Mouse (Mus musculus) forebrain, embryonic 11.5 days (tissue): ENCODE results near the gene Pheta1. TPM values are rescaled to one million over a fixed set of nuclear protein-coding genes. Genes with fewer than 3 reads are reported as not detected.

Experiments
- ATAC-seq: fragments of 200-750 bp; cut with Nextera tagmentation; replicated peaks from 2 replicates; pipeline ENCODE4 v1.8.0; 2017; ENCODE audit warnings: moderate TSS enrichment; ENCODE audit not compliant: low FRiP score
- DNase-seq: peaks from one replicate; pipeline ENCODE4 v3.0.0-alpha.2; 2017; ENCODE audit warnings: low spot score
- H3K27ac ChIP-seq: fragments of 300-500 bp; sonication (generic); 2 replicates; pipeline ENCODE4 v1.5.1; 2014; ENCODE audit warnings: low read depth, low read length
- H3K27me3 ChIP-seq: fragments of 300-500 bp; sonication (generic); 2 replicates; pipeline ENCODE4 v1.6.1; 2014; ENCODE audit warnings: mild to moderate bottlenecking, low read length, mixed read lengths; ENCODE audit not compliant: control insufficient read depth, insufficient read depth
- H3K36me3 ChIP-seq: fragments of 300-500 bp; sonication (generic); 2 replicates; pipeline ENCODE4 v1.6.1; 2014; ENCODE audit warnings: mild to moderate bottlenecking, low read length, moderate library complexity, mixed read lengths; ENCODE audit not compliant: control insufficient read depth, insufficient read depth
- H3K4me1 ChIP-seq: fragments of 300-500 bp; sonication (generic); replicated peaks from 2 replicates; pipeline ENCODE4 v1.6.1; 2014; ENCODE audit warnings: low read length, mixed read lengths; ENCODE audit not compliant: control insufficient read depth, insufficient read depth
- H3K4me2 ChIP-seq: fragments of 300-500 bp; sonication (generic); 2 replicates; pipeline ENCODE4 v1.6.1; 2014; ENCODE audit warnings: low read depth, mild to moderate bottlenecking, low read length, moderate library complexity, mixed read lengths; ENCODE audit not compliant: severe bottlenecking
- H3K4me3 ChIP-seq: fragments of 300-500 bp; sonication (generic); 2 replicates; pipeline ENCODE4 v1.5.1; 2014; ENCODE audit warnings: low read depth, low read length
- H3K9ac ChIP-seq: fragments of 300-500 bp; sonication (generic); 2 replicates; pipeline ENCODE4 v1.6.1; 2014; ENCODE audit warnings: low read length
- H3K9me3 ChIP-seq: fragments of 300-500 bp; sonication (generic); 2 replicates; pipeline ENCODE4 v1.6.1; 2016; ENCODE audit warnings: low read length, mixed read lengths; ENCODE audit not compliant: control insufficient read depth
- WGBS: fragments of 180-500 bp; shearing (Covaris S2); extraction: QIAGEN DNeasy Blood & Tissue Kit; methylation state at CpG from one replicate; pipeline ENCODE4 v1.1.7; 2014; 5-methylcytosine and 5-hydroxymethylcytosine counted together
- microRNA-seq: library from miRNA; unstranded; fragments of <30 nt; microRNA quantifications from one replicate; pipeline ENCODE4, GENCODE M21; 2016; ENCODE audit not compliant: insufficient number of aligned reads
- polyA plus RNA-seq: library from polyadenylated mRNA; unstranded; fragments of >200 nt; fragmentation: Nextera tagmentation; extraction: Ambion mirVana; gene quantifications from 2 replicates; pipeline ENCODE4 v1.2.1, GENCODE M21; 2014

The Pheta1 gene
- polyA plus RNA-seq, 1 experiment from 2014 or later: 35.7 TPM

DNA sequence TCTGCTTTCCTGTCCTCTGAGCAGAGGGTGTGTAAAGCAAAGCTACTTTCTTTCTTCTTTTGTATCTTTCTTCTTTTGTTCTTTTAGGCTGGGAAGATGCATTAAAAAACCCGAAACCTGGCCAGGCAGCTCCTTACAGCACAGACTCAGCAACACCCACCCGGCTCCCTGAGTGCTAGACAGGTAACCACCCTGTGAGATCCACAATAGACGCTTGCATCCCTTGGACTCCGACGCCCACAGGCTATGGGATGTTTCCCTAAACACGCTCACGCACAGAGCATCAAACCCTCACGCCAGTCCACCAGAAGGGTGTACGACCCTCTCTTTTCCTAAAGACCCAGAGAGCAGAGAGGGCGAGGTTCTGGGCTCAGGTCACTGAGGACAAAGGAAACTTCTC lies 45.9 kb downstream of the Pheta1 start:
- WGBS: 49% methylated on average over 10 of the region's 10 CpGs
- H3K9me3 ChIP-seq: no peaks in the 10 kb centered on the region
- H3K27me3 ChIP-seq: peaks cover 9% of the 10 kb centered on the region
- no peaks in the 10 kb centered on the region for H3K36me3 ChIP-seq
- DNase-seq (no peak), ATAC-seq (no peak)
- H3K4me3 ChIP-seq: no peak overlapping the region
- no peak overlapping the region for H3K4me2 ChIP-seq
- no peak overlapping the region for H3K27ac ChIP-seq
- H3K9ac ChIP-seq: no peak overlapping the region
- H3K4me1 ChIP-seq: peaks cover 10% of the 10 kb centered on the region

DNA sequence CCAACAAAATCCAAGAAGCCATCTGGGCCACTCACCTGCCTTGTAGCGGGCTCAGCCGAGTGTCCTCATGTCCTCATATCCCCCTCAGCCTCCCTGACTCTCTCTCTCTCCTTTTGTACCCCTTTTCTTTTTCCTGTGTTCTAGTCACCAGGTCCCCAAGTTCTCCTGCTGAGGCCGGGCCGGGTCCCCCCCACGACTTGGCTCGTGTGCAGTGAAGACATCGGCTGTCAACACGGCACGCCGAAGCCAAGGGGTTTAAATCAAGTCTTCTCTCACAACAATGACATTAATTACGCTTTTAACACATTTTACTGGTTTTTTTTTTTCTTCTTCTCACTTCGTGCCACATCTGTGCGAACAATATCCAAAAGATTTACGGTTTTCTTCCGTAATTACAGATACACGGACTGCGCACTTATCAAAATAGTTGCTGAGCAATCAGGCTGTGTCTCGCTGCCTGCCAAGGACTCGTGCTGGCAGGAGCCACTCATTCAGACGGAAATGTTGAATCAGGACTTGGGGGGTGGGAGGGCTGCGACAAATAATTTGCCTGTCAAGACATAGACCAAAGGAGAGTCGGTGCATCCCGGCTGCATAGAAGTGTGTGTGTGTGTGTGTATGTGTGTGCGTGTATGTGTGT lies 46.5 kb downstream of the Pheta1 start:
- Histone ChIP-seq H3K27me3 (peaks cover 9% of the 10 kb centered on the region), H3K4me1 (peaks cover 5% of the 10 kb centered on the region; the same call in 1 of the 2 replicates), H3K36me3 (no peaks in the 10 kb centered on the region), H3K9me3 (no peaks in the 10 kb centered on the region), H3K4me2 (no peak overlapping the region), H3K4me3 (no peak overlapping the region), H3K9ac (no peak overlapping the region), H3K27ac (no peak overlapping the region; the same call in 1 of the 2 replicates)
- ATAC-seq (no peak), DNase-seq (no peak)
- 65% methylated on average over 24 of the region's 24 CpGs for WGBS

DNA sequence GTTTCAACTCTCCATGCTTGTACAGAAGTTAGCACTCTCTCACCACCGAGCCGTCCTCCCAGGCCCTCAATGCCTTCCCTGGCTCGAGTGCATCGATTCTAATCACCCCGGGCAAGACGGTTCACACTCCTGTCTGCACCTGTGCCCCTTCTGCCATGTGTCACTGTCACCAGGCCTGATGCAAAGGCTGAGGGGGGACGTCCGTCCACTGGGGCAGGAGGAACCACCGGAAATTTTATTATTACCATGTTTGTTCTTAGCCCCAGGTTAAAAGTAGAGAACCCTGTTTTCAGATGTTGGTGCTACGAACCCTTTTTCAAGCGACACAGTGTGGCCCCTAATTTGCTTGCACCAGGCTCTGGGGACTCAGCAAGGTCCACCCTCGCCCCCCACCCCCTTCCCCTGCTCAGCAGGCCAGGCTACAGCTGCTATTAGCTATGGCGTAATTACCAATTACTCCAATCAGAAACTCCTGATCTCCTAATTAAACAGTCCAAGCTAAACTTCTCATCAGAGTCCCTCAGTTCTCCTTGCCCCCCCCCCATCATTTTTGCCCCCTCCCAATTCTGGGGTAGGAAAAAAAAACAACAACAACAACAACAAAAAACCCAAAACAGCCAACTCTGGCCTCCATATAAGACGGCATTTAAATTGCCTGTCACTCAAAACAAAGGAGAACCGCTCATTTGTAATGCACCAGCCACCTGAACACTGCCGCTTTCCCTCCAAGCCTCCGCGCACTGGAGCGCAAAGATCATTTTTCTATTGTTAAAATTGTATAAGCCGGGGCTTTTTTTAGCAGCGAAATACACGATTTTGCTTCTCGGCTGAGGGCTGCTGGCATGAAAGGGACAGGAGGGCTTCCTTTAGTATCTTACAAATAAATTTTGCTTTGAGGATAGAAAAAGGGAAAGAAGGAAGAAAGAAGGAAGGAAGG lies 54.3 kb downstream of the Pheta1 start:
- 37% methylated on average over 23 of the region's 23 CpGs for WGBS
- peak overlapping the region; percentile 29; the same call in 1 of the 2 replicates for H3K9ac ChIP-seq

More for the DNA sequence above, 54.3 kb downstream of the Pheta1 start:
- no peak overlapping the region for H3K4me3 ChIP-seq
- H3K36me3 ChIP-seq: no peaks in the 10 kb centered on the region
- H3K4me1 ChIP-seq: peaks cover 17% of the 10 kb centered on the region; the same call in 1 of the 2 replicates
- peak; percentile 69; the same call in 1 of the 2 replicates for ATAC-seq
- H3K27ac ChIP-seq: peak overlapping the region; percentile 59; the same call in 1 of the 2 replicates
- H3K9me3 ChIP-seq: no peaks in the 10 kb centered on the region
- H3K27me3 ChIP-seq: no peaks in the 10 kb centered on the region
- DNase-seq: peak; percentile 73
- H3K4me2 ChIP-seq: peak overlapping the region; percentile 21; the same call in 1 of the 2 replicates

Small RNAs within 50 kb of the gene (microRNA-seq; reads per million reads assigned to microRNA genes)
- not detected for gene Mir7031

Other genes starting within 250 kb of the Pheta1 start
- gene Acad12, start 230.0 kb upstream of the Pheta1 start, polyA plus RNA-seq: 1.5 and 1.9 TPM in 2 replicates
- gene Acad10, start 188.5 kb upstream of the Pheta1 start, polyA plus RNA-seq: 1.9 TPM in 2 replicates
- gene Brap, start 188.4 kb upstream of the Pheta1 start, polyA plus RNA-seq: 45.5 and 48.1 TPM in 2 replicates
- 99.2 and 102 TPM in 2 replicates for gene Atxn2, start 137.6 kb upstream of the Pheta1 start, polyA plus RNA-seq
- gene Sh2b3, start 11.3 kb upstream of the Pheta1 start, polyA plus RNA-seq: 9.1 and 9.8 TPM in 2 replicates
- 11.3 and 13.2 TPM in 2 replicates for gene Cux2, start 201.1 kb downstream of the Pheta1 start, polyA plus RNA-seq